Comparison of ENCODE assay signal across 9 mouse cellular contexts in genomic region chr11:106722831-106723361, GRCm38 (mm10). TPM values are rescaled to one million over a fixed set of nuclear protein-coding genes. Genes with fewer than 3 reads are reported as not detected.
DNase-seq lines count a peak whose midpoint lies in the region; ATAC-seq lines count a peak whose summit lies in the region.
"Had no signal": no experiment of that assay in that cellular context is flagged by ENCODE, and none has a peak within 500 bp of the region (broad histone marks: within the 10 kb centered on the region; RNA-seq: fewer than 3 reads in every experiment).

No protein-coding gene starts in this region.

- no peaks in the 10 kb centered on the region for H3K36me3 ChIP-seq in hindbrain, embryonic 10.5 days
- H3K36me3 ChIP-seq in hindbrain, embryonic 13.5 days: no peaks in the 10 kb centered on the region
- H3K36me3 ChIP-seq in intestine, embryonic 14.5 days (ENCODE audit: control insufficient read depth, insufficient read depth, low read length): no peaks in the 10 kb centered on the region
- H3K36me3 ChIP-seq in midbrain, embryonic 14.5 days (ENCODE audit: control insufficient read depth, insufficient read depth, low read length): no peaks in the 10 kb centered on the region
- H3K36me3 ChIP-seq: hindbrain, embryonic 15.5 days had no signal

- no peaks in the 10 kb centered on the region for H3K27me3 ChIP-seq in hindbrain, embryonic 10.5 days (ENCODE audit: insufficient read depth, poor library complexity, severe bottlenecking)
- H3K27me3 ChIP-seq in hindbrain, embryonic 13.5 days: no peaks in the 10 kb centered on the region
- H3K27me3 ChIP-seq in intestine, embryonic 14.5 days (replicated peaks; ENCODE audit: control insufficient read depth, insufficient read depth, low read length): no peaks in the 10 kb centered on the region
- H3K27me3 ChIP-seq in midbrain, embryonic 14.5 days (ENCODE audit: control insufficient read depth, insufficient read depth, low read length): no peaks in the 10 kb centered on the region
- H3K27me3 ChIP-seq: hindbrain, embryonic 15.5 days had no signal

- no peak overlapping the region for H3K4me3 ChIP-seq in hindbrain, embryonic 10.5 days
- H3K4me3 ChIP-seq in hindbrain, embryonic 13.5 days: no peak overlapping the region
- H3K4me3 ChIP-seq in brown adipose tissue, adult 24 weeks (ENCODE audit: insufficient read depth, low read depth, low read length): no peak overlapping the region
- H3K4me3 ChIP-seq in intestine, embryonic 14.5 days (ENCODE audit: low read depth, low read length): no peak overlapping the region
- no peak overlapping the region for H3K4me3 ChIP-seq in midbrain, embryonic 14.5 days (replicated peaks; ENCODE audit: low read depth, low read length)
- H3K4me3 ChIP-seq: hindbrain, embryonic 15.5 days had no signal

- ATAC-seq in hindbrain, embryonic 13.5 days (ENCODE audit: low FRiP score): no peak
- ATAC-seq in intestine, embryonic 14.5 days (replicated peaks; ENCODE audit: low FRiP score, low TSS enrichment, low read depth): peak; percentile 48; the same call in 1 of the 2 replicates
- ATAC-seq in monocyte, adult 5-6 weeks (replicated peaks; ENCODE audit: insufficient number of reproducible peaks, low FRiP score, low TSS enrichment, poor library complexity, severe bottlenecking): 0 out of 2 replicates have a peak, but pooled peaks have one; percentile 35
- no peak for ATAC-seq in midbrain, embryonic 14.5 days (ENCODE audit: low FRiP score, low TSS enrichment)

- WGBS in hindbrain, embryonic 10.5 days: 28% methylated on average over 7 of the region's 7 CpGs
- 23% methylated on average over 7 of the region's 7 CpGs for WGBS in hindbrain, embryonic 13.5 days
- WGBS in intestine, embryonic 14.5 days: 14% methylated on average over 7 of the region's 7 CpGs
- WGBS in midbrain, embryonic 14.5 days: 36% methylated on average over 7 of the region's 7 CpGs

- no peaks in the 10 kb centered on the region for H3K9me3 ChIP-seq in hindbrain, embryonic 10.5 days
- H3K9me3 ChIP-seq in hindbrain, embryonic 13.5 days: no peaks in the 10 kb centered on the region
- H3K9me3 ChIP-seq in intestine, embryonic 14.5 days (ENCODE audit: control insufficient read depth, low read length): no peaks in the 10 kb centered on the region
- H3K9me3 ChIP-seq in midbrain, embryonic 14.5 days (ENCODE audit: control insufficient read depth, low read length): no peaks in the 10 kb centered on the region
- H3K9me3 ChIP-seq: hindbrain, embryonic 15.5 days had no signal

- no peak for DNase-seq in hindbrain, embryonic 10.5 days (ENCODE audit: low spot score)
- DNase-seq in intestine, embryonic 14.5 days (ENCODE audit: low spot score): no peak
- DNase-seq in thymus, postnatal 4 days: no peak
- no peak for DNase-seq in midbrain, embryonic 14.5 days
- DNase-seq in retina, postnatal 1 day: no peak

- H3K4me2 ChIP-seq in hindbrain, embryonic 13.5 days: no peak overlapping the region
- H3K4me2 ChIP-seq in intestine, embryonic 14.5 days (ENCODE audit: low read length): no peak overlapping the region
- no peak overlapping the region for H3K4me2 ChIP-seq in midbrain, embryonic 14.5 days (ENCODE audit: low read length)

- H3K9ac ChIP-seq in hindbrain, embryonic 13.5 days: no peak overlapping the region
- no peak overlapping the region for H3K9ac ChIP-seq in intestine, embryonic 14.5 days (ENCODE audit: low read length)
- no peak overlapping the region for H3K9ac ChIP-seq in midbrain, embryonic 14.5 days (replicated peaks; ENCODE audit: low read length)
- H3K9ac ChIP-seq: hindbrain, embryonic 15.5 days had no signal

- H3K27ac ChIP-seq in hindbrain, embryonic 10.5 days: 0 out of 2 replicates have a peak overlapping the region, but pooled peaks have one; percentile 24
- no peak overlapping the region for H3K27ac ChIP-seq in hindbrain, embryonic 13.5 days
- peak overlapping the region; percentile 82 for H3K27ac ChIP-seq in brown adipose tissue, adult 24 weeks (replicated peaks; ENCODE audit: low read depth, low read length)
- no peak overlapping the region for H3K27ac ChIP-seq in intestine, embryonic 14.5 days (ENCODE audit: low read depth)
- no peak overlapping the region for H3K27ac ChIP-seq in midbrain, embryonic 14.5 days (replicated peaks; ENCODE audit: low read depth, low read length)
- H3K27ac ChIP-seq: hindbrain, embryonic 15.5 days had no signal

- peaks cover 14% of the 10 kb centered on the region for H3K4me1 ChIP-seq in hindbrain, embryonic 10.5 days (replicated peaks)
- H3K4me1 ChIP-seq in hindbrain, embryonic 13.5 days (replicated peaks): 0 out of 2 replicates have a peak, but pooled peaks cover 4% of the 10 kb centered on the region
- peaks cover 5% of the 10 kb centered on the region for H3K4me1 ChIP-seq in brown adipose tissue, adult 24 weeks (ENCODE audit: control insufficient read depth, insufficient read depth, insufficient read length, low read length)
- H3K4me1 ChIP-seq in intestine, embryonic 14.5 days (replicated peaks; ENCODE audit: control insufficient read depth, insufficient read depth, low read length): 0 out of 2 replicates have a peak, but pooled peaks cover 6% of the 10 kb centered on the region
- H3K4me1 ChIP-seq in midbrain, embryonic 14.5 days (ENCODE audit: control insufficient read depth, insufficient read depth, low read length): no peaks in the 10 kb centered on the region
- H3K4me1 ChIP-seq: hindbrain, embryonic 15.5 days had no signal

RNA-seq across cellular contexts. Expression of gene Pecam1, which starts 27.5 kb away (rescaled TPM):
- polyA plus RNA-seq in hindbrain, embryonic 10.5 days (2016; fragmentation: Nextera tagmentation; extraction: Ambion mirVana): 17.3 and 18.3 TPM in 2 replicates
- polyA plus RNA-seq in hindbrain, embryonic 13.5 days (2015; fragmentation: Nextera tagmentation; extraction: Ambion mirVana): 17.4 and 17.6 TPM in 2 replicates
- 31.7 and 54.7 TPM in 2 replicates for polyA plus RNA-seq in brown adipose tissue, adult 24 weeks (2012; ENCODE audit: insufficient read depth, insufficient read length, missing spikeins)
- polyA plus RNA-seq in intestine, embryonic 14.5 days (2014; fragmentation: Nextera tagmentation; extraction: Ambion mirVana): 44.3 and 49.9 TPM in 2 replicates
- total RNA-seq in monocyte, adult 5-6 weeks (2017): 46.9 to 75.5 TPM (median 51.4 TPM) in 3 replicates
- 9.7 and 14.8 TPM in 2 replicates for polyA plus RNA-seq in midbrain, embryonic 14.5 days (2014; fragmentation: Nextera tagmentation; extraction: Ambion mirVana)

RNA-seq across cellular contexts. Expression of gene Milr1, which starts 28.1 kb away (rescaled TPM):
- 0.93 and 1.6 TPM in 2 replicates for polyA plus RNA-seq in hindbrain, embryonic 10.5 days (2016; fragmentation: Nextera tagmentation; extraction: Ambion mirVana)
- polyA plus RNA-seq in hindbrain, embryonic 13.5 days (2015; fragmentation: Nextera tagmentation; extraction: Ambion mirVana): 0.78 and 1.3 TPM in 2 replicates
- 0.95 TPM in 1 of 2 replicates, not detected in the other for polyA plus RNA-seq in brown adipose tissue, adult 24 weeks (2012; ENCODE audit: insufficient read depth, insufficient read length, missing spikeins)
- polyA plus RNA-seq in intestine, embryonic 14.5 days (2014; fragmentation: Nextera tagmentation; extraction: Ambion mirVana): 1.6 and 2.1 TPM in 2 replicates
- 44.9 to 93.4 TPM (median 91.7 TPM) in 3 replicates for total RNA-seq in monocyte, adult 5-6 weeks (2017)
- polyA plus RNA-seq in midbrain, embryonic 14.5 days (2014; fragmentation: Nextera tagmentation; extraction: Ambion mirVana): 0.20 and 1.4 TPM in 2 replicates

RNA-seq across cellular contexts. Expression of gene Polg2, which starts 56.4 kb away (rescaled TPM):
- polyA plus RNA-seq in hindbrain, embryonic 10.5 days (2016; fragmentation: Nextera tagmentation; extraction: Ambion mirVana): 8.1 and 10.1 TPM in 2 replicates
- 9.1 and 9.7 TPM in 2 replicates for polyA plus RNA-seq in hindbrain, embryonic 13.5 days (2015; fragmentation: Nextera tagmentation; extraction: Ambion mirVana)
- polyA plus RNA-seq in brown adipose tissue, adult 24 weeks (2012; ENCODE audit: insufficient read depth, insufficient read length, missing spikeins): 4.6 and 5.1 TPM in 2 replicates
- 11.5 and 13.5 TPM in 2 replicates for polyA plus RNA-seq in intestine, embryonic 14.5 days (2014; fragmentation: Nextera tagmentation; extraction: Ambion mirVana)
- total RNA-seq in monocyte, adult 5-6 weeks (2017): 18.3 to 21.0 TPM (median 19.8 TPM) in 3 replicates
- 9.4 and 9.5 TPM in 2 replicates for polyA plus RNA-seq in midbrain, embryonic 14.5 days (2014; fragmentation: Nextera tagmentation; extraction: Ambion mirVana)

Comparison
In these comparisons a context has a peak if more than half of its experiments do, and no peak if none do; other contexts are left out.
1. H3K27ac ChIP-seq: peak in hindbrain, embryonic 10.5 days (single experiment) and brown adipose tissue, adult 24 weeks (single experiment); none in hindbrain, embryonic 13.5 days (single experiment), intestine, embryonic 14.5 days (single experiment) and midbrain, embryonic 14.5 days (single experiment).
2. ATAC-seq: peak in intestine, embryonic 14.5 days (single experiment) and monocyte, adult 5-6 weeks (single experiment); none in hindbrain, embryonic 13.5 days (single experiment) and midbrain, embryonic 14.5 days (single experiment).